Mouse (Mus musculus) midbrain, postnatal 0 days (tissue): Measurements from ENCODE around the gene Tcp10c. TPM values are rescaled to one million over a fixed set of nuclear protein-coding genes. Genes with fewer than 3 reads are reported as not detected.
"Not testable (repeated sequence)": the region's sequence is repeated elsewhere in the genome, so short reads cannot be mapped to it uniquely, and the experiment has no call there.

ENCODE experiments used
- ATAC-seq: fragments of 200-750 bp; cut with Nextera tagmentation; 2 replicates; pipeline ENCODE4 v1.8.0; 2017; ENCODE audit warnings: moderate number of reproducible peaks, mild to moderate bottlenecking, moderate TSS enrichment, moderate library complexity; ENCODE audit not compliant: low FRiP score
- DNase-seq: peaks from one replicate; pipeline ENCODE4 v3.0.0-alpha.2; 2015; ENCODE audit warnings: low spot score
- H3K27ac ChIP-seq: fragments of 300-500 bp; sonication (generic); 2 replicates; pipeline ENCODE4 v1.5.1; 2014; ENCODE audit warnings: low read depth, mild to moderate bottlenecking, low read length, mixed read lengths
- H3K27me3 ChIP-seq: fragments of 300-500 bp; sonication (generic); 2 replicates; pipeline ENCODE4 v1.6.1; 2014; ENCODE audit warnings: low read length, control low read depth, mixed read lengths; ENCODE audit not compliant: insufficient read depth
- H3K36me3 ChIP-seq: fragments of 300-500 bp; sonication (generic); 2 replicates; pipeline ENCODE4 v1.6.1; 2014; ENCODE audit warnings: low read length, control low read depth, mixed read lengths; ENCODE audit not compliant: insufficient read depth
- H3K4me1 ChIP-seq: fragments of 300-500 bp; sonication (generic); 2 replicates; pipeline ENCODE4 v1.6.1; 2014; ENCODE audit warnings: mild to moderate bottlenecking, control low read depth, antibody characterized with exemption, low read length, mixed read lengths; ENCODE audit not compliant: insufficient read depth
- H3K4me2 ChIP-seq: fragments of 300-500 bp; sonication (generic); 2 replicates; pipeline ENCODE4 v1.6.1; 2014; ENCODE audit warnings: low read depth, mild to moderate bottlenecking, low read length, mixed read lengths; ENCODE audit not compliant: poor library complexity, severe bottlenecking
- H3K4me3 ChIP-seq: fragments of 300-500 bp; sonication (generic); 2 replicates; pipeline ENCODE4 v1.5.1; 2014; ENCODE audit warnings: low read depth, mild to moderate bottlenecking, low read length, moderate library complexity
- H3K9ac ChIP-seq: fragments of 300-500 bp; sonication (generic); replicated peaks from 2 replicates; pipeline ENCODE4 v1.6.1; 2014; ENCODE audit warnings: mild to moderate bottlenecking, low read length, moderate library complexity, mixed read lengths; ENCODE audit not compliant: poor library complexity, severe bottlenecking
- H3K9me3 ChIP-seq: fragments of 300-500 bp; sonication (generic); 2 replicates; pipeline ENCODE4 v1.6.1; 2016; ENCODE audit warnings: low read length, control low read depth
- CTCF ChIP-seq: IDR thresholded peaks from 2 replicates; pipeline ENCODE4 v1.5.1; 2016; ENCODE audit warnings: antibody characterized with exemption, mild to moderate bottlenecking
- WGBS: fragments of 180-500 bp; shearing (Covaris S2); extraction: QIAGEN DNeasy Blood & Tissue Kit; methylation state at CpG from one replicate; pipeline ENCODE4 v1.1.7; 2014; 5-methylcytosine and 5-hydroxymethylcytosine counted together
- polyA plus RNA-seq: library from polyadenylated mRNA; unstranded; fragments of >200 nt; fragmentation: Nextera tagmentation; extraction: Ambion mirVana; gene quantifications from 2 replicates; pipeline ENCODE4 v1.2.1, GENCODE M21; 2015
- total RNA-seq: library from RNA; depleted of rRNA; stranded (reverse); fragments of >200 nt; gene quantifications from 2 replicates; pipeline ENCODE4 v1.2.3, GENCODE M21; 2014

Gene Tcp10c
- total and polyA plus RNA-seq, 2 experiments from 2014 or later: not detected

GRCm38 (mm10) chr17:13336979-13337749, 17.2 kb upstream of the Tcp10c start:
- not testable (repeated sequence) for H3K27me3 ChIP-seq, H3K9me3 ChIP-seq, H3K27ac ChIP-seq, H3K4me3 ChIP-seq, H3K36me3 ChIP-seq, H3K4me1 ChIP-seq, H3K9ac ChIP-seq, H3K4me2 ChIP-seq
- 65% methylated on average over 9 of the region's 9 CpGs for WGBS
- ATAC-seq (peak; percentile 78), DNase-seq (peak; percentile 80)
- peak; percentile 72 for TF ChIP-seq CTCF

GRCm38 (mm10) chr17:13337931-13338330, 16.4 kb upstream of the Tcp10c start:
- 47% methylated on average over 1 of the region's 1 CpGs for WGBS
- ATAC-seq, H3K36me3 ChIP-seq, H3K9ac ChIP-seq, H3K27ac ChIP-seq, H3K4me1 ChIP-seq, H3K4me2 ChIP-seq, H3K27me3 ChIP-seq, H3K9me3 ChIP-seq, H3K4me3 ChIP-seq, DNase-seq: not testable (repeated sequence)

- WGBS: 85% methylated on average over 1 of the region's 1 CpGs
- not testable (repeated sequence) for H3K27ac ChIP-seq, H3K9me3 ChIP-seq
Measured at GRCm38 (mm10) chr17:13340071-13340470, 14.3 kb upstream of the Tcp10c start.

GRCm38 (mm10) chr17:13345923-13346322, 8.4 kb upstream of the Tcp10c start:
- H3K4me2 ChIP-seq, H3K9ac ChIP-seq, H3K9me3 ChIP-seq, H3K36me3 ChIP-seq, DNase-seq, ATAC-seq, H3K27ac ChIP-seq, H3K27me3 ChIP-seq, H3K4me3 ChIP-seq, H3K4me1 ChIP-seq: not testable (repeated sequence)
- no CpG with 5 or more reads among the region's 4 CpGs for WGBS

More at GRCm38 (mm10) chr17:13340071-13340470, 14.3 kb upstream of the Tcp10c start:
- H3K4me2 ChIP-seq, H3K27me3 ChIP-seq, ATAC-seq, DNase-seq, H3K4me3 ChIP-seq, H3K36me3 ChIP-seq, H3K4me1 ChIP-seq, H3K9ac ChIP-seq: not testable (repeated sequence)

GRCm38 (mm10) chr17:13349563-13349962, 4.8 kb upstream of the Tcp10c start:
- not testable (repeated sequence) for ATAC-seq, DNase-seq, H3K4me3 ChIP-seq, H3K36me3 ChIP-seq, H3K9ac ChIP-seq, H3K4me2 ChIP-seq, H3K27ac ChIP-seq, H3K4me1 ChIP-seq, H3K27me3 ChIP-seq
- peaks cover 12% of the 10 kb centered on the region; the same call in 1 of the 2 replicates for H3K9me3 ChIP-seq
- WGBS: 86% methylated on average over 4 of the region's 5 CpGs

- WGBS: 83% methylated on average over 8 of the region's 8 CpGs
- H3K9ac ChIP-seq, ATAC-seq: not testable (repeated sequence)
Measured at GRCm38 (mm10) chr17:13353249-13353648, 1.1 kb upstream of the Tcp10c start.

GRCm38 (mm10) chr17:13362489-13362888, 8.1 kb downstream of the Tcp10c start:
- ATAC-seq: peak; percentile 42; the same call in 1 of the 2 replicates
- H3K27me3 ChIP-seq, H3K4me2 ChIP-seq, H3K9ac ChIP-seq, DNase-seq, H3K4me1 ChIP-seq, H3K9me3 ChIP-seq, H3K4me3 ChIP-seq, H3K27ac ChIP-seq, H3K36me3 ChIP-seq: not testable (repeated sequence)
- 97% methylated on average over 2 of the region's 2 CpGs for WGBS

More at GRCm38 (mm10) chr17:13353249-13353648, 1.1 kb upstream of the Tcp10c start:
- not testable (repeated sequence) for H3K4me1 ChIP-seq, H3K27me3 ChIP-seq, H3K4me3 ChIP-seq, H3K27ac ChIP-seq, H3K36me3 ChIP-seq, DNase-seq, H3K4me2 ChIP-seq
- H3K9me3 ChIP-seq: peaks cover 13% of the 10 kb centered on the region; the same call in 1 of the 2 replicates

- not testable (repeated sequence) for H3K4me2 ChIP-seq, H3K36me3 ChIP-seq, DNase-seq
Measured at GRCm38 (mm10) chr17:13363773-13364172, 9.4 kb downstream of the Tcp10c start.

GRCm38 (mm10) chr17:13364196-13364595, 9.8 kb downstream of the Tcp10c start:
- H3K27ac ChIP-seq, H3K4me2 ChIP-seq, H3K9me3 ChIP-seq, H3K27me3 ChIP-seq, H3K4me1 ChIP-seq, H3K4me3 ChIP-seq, H3K9ac ChIP-seq, H3K36me3 ChIP-seq, DNase-seq, ATAC-seq: not testable (repeated sequence)
- WGBS: 86% methylated on average over 9 of the region's 9 CpGs

More at GRCm38 (mm10) chr17:13363773-13364172, 9.4 kb downstream of the Tcp10c start:
- not testable (repeated sequence) for H3K4me1 ChIP-seq, ATAC-seq, H3K27me3 ChIP-seq, H3K4me3 ChIP-seq, H3K9ac ChIP-seq, H3K27ac ChIP-seq, H3K9me3 ChIP-seq
- WGBS: 87% methylated on average over 3 of the region's 5 CpGs
